Mouse (Mus musculus) heart, adult 2 months (tissue): ENCODE data around the gene Irak1bp1.

ENCODE experiments used
- CTCF ChIP-seq: fragments of 200-600 bp; IDR thresholded peaks from 2 replicates; pipeline ENCODE4 v1.8.1; 2022; ENCODE audit warnings: antibody characterized with exemption, mild to moderate bottlenecking, moderate library complexity
- EP300 ChIP-seq: fragments of 200-500 bp; IDR thresholded peaks from 2 replicates; pipeline ENCODE4 v1.6.1; 2011; ENCODE audit warnings: low read depth, low read length, control low read depth; ENCODE audit not compliant: insufficient read depth
- POLR2A ChIP-seq: fragments of 200-500 bp; IDR thresholded peaks from 2 replicates; pipeline ENCODE4 v1.6.1; 2011; ENCODE audit warnings: mild to moderate bottlenecking, low read depth, low read length, control low read depth; ENCODE audit not compliant: insufficient read depth

DNA sequence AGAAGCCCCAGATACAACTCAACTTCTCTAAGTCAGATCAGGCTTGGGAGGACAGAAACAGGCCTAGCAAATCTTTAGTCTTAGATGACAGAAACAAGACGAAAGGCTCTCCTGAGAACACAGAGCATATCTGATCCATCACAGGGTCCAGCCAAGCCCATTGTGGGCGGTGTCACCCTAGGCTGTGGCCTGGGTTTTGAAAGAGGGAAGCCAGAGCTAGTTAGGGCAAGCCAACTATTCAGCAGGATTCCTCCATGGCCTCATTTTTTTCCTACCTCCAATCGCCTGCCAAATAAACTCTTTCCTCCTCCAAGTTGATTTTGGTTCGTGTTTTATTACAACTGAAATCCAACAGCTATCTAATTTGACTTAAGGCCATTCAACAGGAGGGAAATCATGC lies 32.0 kb downstream of the Irak1bp1 start:
- TF ChIP-seq CTCF (no peak), EP300 (no peak), POLR2A (no peak)
